In the genomic region with DNA sequence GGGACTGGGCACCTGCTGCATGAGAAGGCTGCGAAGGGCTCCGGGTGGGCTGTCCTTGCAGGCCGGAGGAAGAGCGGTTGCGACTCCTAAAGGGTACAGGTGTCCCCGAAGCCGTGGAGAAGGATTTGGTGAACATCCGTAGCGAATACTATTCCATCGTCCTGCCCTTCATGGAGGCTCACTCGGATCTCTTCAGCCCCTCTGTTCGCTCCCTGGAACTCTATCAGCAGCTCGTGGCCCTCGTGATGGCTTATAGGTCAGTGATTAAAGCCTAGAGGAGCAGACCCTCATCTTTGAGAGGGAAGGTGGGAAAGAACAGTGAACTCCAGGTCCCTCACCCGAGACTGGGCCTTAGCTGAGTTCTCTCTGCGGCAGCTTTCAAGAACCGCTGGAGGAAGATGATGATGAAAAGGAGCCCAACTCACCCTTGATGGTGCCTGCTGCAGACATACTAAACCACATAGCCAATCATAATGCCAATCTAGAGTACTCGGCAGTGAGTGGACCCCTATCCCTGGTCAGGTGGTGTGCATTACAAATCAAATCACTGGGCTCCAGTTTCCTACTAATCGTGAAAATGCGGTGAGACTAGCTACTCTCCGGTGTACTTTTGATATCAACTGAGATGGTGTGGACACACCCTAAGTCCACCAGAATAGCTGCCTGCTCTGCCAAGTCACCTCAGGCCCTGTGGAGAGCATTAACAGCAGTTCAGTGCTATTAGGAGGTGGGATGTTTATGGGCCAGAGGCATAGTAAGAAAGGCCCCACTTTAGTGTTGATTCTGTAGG, we compare ENCODE assay signal across 8 mouse cellular contexts. TPM values are rescaled to one million over a fixed set of nuclear protein-coding genes. Genes with fewer than 3 reads are reported as not detected.
DNase-seq lines count a peak whose midpoint lies in the region; ATAC-seq and TF ChIP-seq lines count a peak whose summit lies in the region.

No protein-coding gene starts in this region.

- 16% methylated on average over 21 of the region's 21 CpGs for WGBS in lung, embryonic 14.5 days
- WGBS in hindbrain, embryonic 14.5 days: 21% methylated on average over 21 of the region's 21 CpGs
- WGBS in midbrain, embryonic 12.5 days: 18% methylated on average over 21 of the region's 21 CpGs

- peak overlapping the region; percentile 66 for H3K4me2 ChIP-seq in lung, embryonic 14.5 days
- H3K4me2 ChIP-seq in hindbrain, embryonic 14.5 days (replicated peaks): peak overlapping the region; percentile 97
- peak overlapping the region; percentile 80 for H3K4me2 ChIP-seq in midbrain, embryonic 12.5 days (replicated peaks)

- H3K9me3 ChIP-seq in lung, embryonic 14.5 days (ENCODE audit: low read depth, low read length): no peaks in the 10 kb centered on the region
- H3K9me3 ChIP-seq in hindbrain, embryonic 14.5 days (ENCODE audit: control insufficient read depth, low read length): no peaks in the 10 kb centered on the region
- no peaks in the 10 kb centered on the region for H3K9me3 ChIP-seq in midbrain, embryonic 12.5 days

- peak overlapping the region; percentile 15; the same call in 1 of the 2 replicates for H3K27ac ChIP-seq in lung, embryonic 14.5 days (ENCODE audit: low read depth)
- H3K27ac ChIP-seq in hindbrain, embryonic 14.5 days: no peak overlapping the region
- peak overlapping the region; percentile 70; the same call in 1 of the 2 replicates for H3K27ac ChIP-seq in midbrain, embryonic 12.5 days (replicated peaks)

- no peak for TF ChIP-seq CTCF in lung, embryonic 14.5 days (IDR thresholded peaks at IDR 0.05; ENCODE audit: low read depth)

- ATAC-seq in lung, embryonic 14.5 days (ENCODE audit: insufficient read depth): no peak; the same call in 1 of the 2 replicates
- no peak for ATAC-seq in hindbrain, embryonic 14.5 days (ENCODE audit: low FRiP score)
- ATAC-seq in midbrain, embryonic 12.5 days (ENCODE audit: low FRiP score, low read depth): no peak
- no peak for ATAC-seq in inflammation-experienced regulatory T-cells, adult 6 months

- H3K36me3 ChIP-seq in lung, embryonic 14.5 days (ENCODE audit: insufficient read depth): peaks cover 44% of the 10 kb centered on the region
- peaks cover 60% of the 10 kb centered on the region for H3K36me3 ChIP-seq in hindbrain, embryonic 14.5 days (replicated peaks; ENCODE audit: control insufficient read depth, insufficient read depth)
- H3K36me3 ChIP-seq in midbrain, embryonic 12.5 days: peaks cover 41% of the 10 kb centered on the region

- peak; percentile 27 for DNase-seq in lung, embryonic 14.5 days
- DNase-seq in lung, postnatal 4 days: no peak
- peak; percentile 28 for DNase-seq in embryo, embryonic 10.5 days (ENCODE audit: low spot score)
- DNase-seq in hindbrain, embryonic 14.5 days (ENCODE audit: low spot score): no peak
- no peak for DNase-seq in right cerebral cortex, postnatal 14 days
- DNase-seq in c-Kit-positive CD71-positive TER-119-positive erythroid progenitor cells, embryonic 14.5 days (ENCODE audit: low spot score): no peak

- H3K27me3 ChIP-seq in lung, embryonic 14.5 days (ENCODE audit: insufficient read depth, low read length): no peaks in the 10 kb centered on the region
- no peaks in the 10 kb centered on the region for H3K27me3 ChIP-seq in hindbrain, embryonic 14.5 days (ENCODE audit: control insufficient read depth, insufficient read depth, low read length)
- H3K27me3 ChIP-seq in midbrain, embryonic 12.5 days: no peaks in the 10 kb centered on the region

- H3K9ac ChIP-seq in lung, embryonic 14.5 days: peak overlapping the region; percentile 72
- peak overlapping the region; percentile 85 for H3K9ac ChIP-seq in hindbrain, embryonic 14.5 days
- peak overlapping the region; percentile 90 for H3K9ac ChIP-seq in midbrain, embryonic 12.5 days (replicated peaks)

- 0 out of 2 replicates have a peak, but pooled peaks cover 4% of the 10 kb centered on the region for H3K4me1 ChIP-seq in lung, embryonic 14.5 days (ENCODE audit: insufficient read depth)
- H3K4me1 ChIP-seq in hindbrain, embryonic 14.5 days (replicated peaks; ENCODE audit: control insufficient read depth, insufficient read depth, low read length): peaks cover 13% of the 10 kb centered on the region
- H3K4me1 ChIP-seq in midbrain, embryonic 12.5 days: peaks cover 16% of the 10 kb centered on the region

- peak overlapping the region; percentile 76 for H3K4me3 ChIP-seq in lung, embryonic 14.5 days (ENCODE audit: low read depth, low read length)
- H3K4me3 ChIP-seq in hindbrain, embryonic 14.5 days (replicated peaks; ENCODE audit: low read length): peak overlapping the region; percentile 87
- peak overlapping the region; percentile 92 for H3K4me3 ChIP-seq in midbrain, embryonic 12.5 days

RNA-seq across cellular contexts. Expression of a gene that starts 1.1 kb away (rescaled TPM):
- polyA plus RNA-seq in lung, embryonic 14.5 days (2014; fragmentation: Nextera tagmentation; extraction: Ambion mirVana): 19.9 and 20.4 TPM in 2 replicates
- polyA plus RNA-seq in hindbrain, embryonic 14.5 days (2014; fragmentation: Nextera tagmentation; extraction: Ambion mirVana): 27.0 and 31.7 TPM in 2 replicates
- polyA plus RNA-seq in midbrain, embryonic 12.5 days (2016; fragmentation: Nextera tagmentation; extraction: Ambion mirVana): 21.0 and 26.3 TPM in 2 replicates
- polyA plus RNA-seq in inflammation-experienced regulatory T-cells, adult 6 months (2017; shearing (Covaris generic)): 10 to 100 TPM in 1 of 3 experiments, 1 to 10 TPM in 2; 6.3 to 10.5 (median 9.7) TPM

RNA-seq across cellular contexts. Expression of a gene that starts 40.0 kb away (rescaled TPM):
- 11.4 and 14.6 TPM in 2 replicates for polyA plus RNA-seq in lung, embryonic 14.5 days (2014; fragmentation: Nextera tagmentation; extraction: Ambion mirVana)
- polyA plus RNA-seq in hindbrain, embryonic 14.5 days (2014; fragmentation: Nextera tagmentation; extraction: Ambion mirVana): 397 and 490 TPM in 2 replicates
- polyA plus RNA-seq in midbrain, embryonic 12.5 days (2016; fragmentation: Nextera tagmentation; extraction: Ambion mirVana): 75.2 and 77.7 TPM in 2 replicates
- polyA plus RNA-seq in inflammation-experienced regulatory T-cells, adult 6 months (2017; shearing (Covaris generic)): 1 to 10 TPM; 1.3 to 2.7 (median 1.7) TPM

Comparison
In these comparisons a context has a peak if more than half of its experiments do, and no peak if none do; other contexts are left out.
1. DNase-seq: peak in lung, embryonic 14.5 days (single experiment) and embryo, embryonic 10.5 days (single experiment); none in lung, postnatal 4 days (0 of 2), hindbrain, embryonic 14.5 days (single experiment), right cerebral cortex, postnatal 14 days (single experiment) and c-Kit-positive CD71-positive TER-119-positive erythroid progenitor cells, embryonic 14.5 days (single experiment).
2. Peak in every context shown above with its lines, with median percentiles within 50 percentile points of each other: H3K4me2 ChIP-seq, H3K4me3 ChIP-seq and H3K9ac ChIP-seq.